Mouse (Mus musculus) retina, embryonic 14.5 days (tissue): ENCODE measurements at regions not wholly inside any gene's neighbourhood (a gene's known extent, or its start where the extent isn't known, plus 50 kb on each side); places are given as distances from the start of the nearest gene placed in this dataset.
"Not testable (repeated sequence)": the region's sequence is repeated elsewhere in the genome, so short reads cannot be mapped to it uniquely, and the experiment has no call there.

Experiments
- DNase-seq: peaks from one replicate; pipeline ENCODE4 v3.0.0-alpha.2; 2015; ENCODE audit warnings: low spot score

GRCm38 (mm10) chr8:39218716-39219115 lies 1456.2 kb upstream of the Adam24 start:
- no peak for DNase-seq

GRCm38 (mm10) chr8:39227239-39227638 lies 1447.6 kb upstream of the Adam24 start:
- no peak for DNase-seq

GRCm38 (mm10) chr8:39268970-39269497 lies 1405.8 kb upstream of the Adam24 start:
- no peak for DNase-seq

- DNase-seq, result peak; percentile 24
Observed at GRCm38 (mm10) chr8:39297548-39298306, 1377.2 kb upstream of the Adam24 start.

- DNase-seq, result no peak
Observed at GRCm38 (mm10) chr8:39303742-39304336, 1371.0 kb upstream of the Adam24 start.

GRCm38 (mm10) chr8:39313854-39314253 lies 1361.0 kb upstream of the Adam24 start:
- DNase-seq, result peak; percentile 29

- no peak for DNase-seq
Observed at GRCm38 (mm10) chr8:39315521-39316233, 1359.2 kb upstream of the Adam24 start.

- DNase-seq, result no peak
Observed at GRCm38 (mm10) chr8:39316234-39316568, 1358.7 kb upstream of the Adam24 start.

GRCm38 (mm10) chr8:39329378-39329777 lies 1345.5 kb upstream of the Adam24 start:
- DNase-seq, result no peak

- no peak for DNase-seq
Observed at GRCm38 (mm10) chr8:39344731-39345130, 1330.1 kb upstream of the Adam24 start.

- no peak for DNase-seq
Observed at GRCm38 (mm10) chr8:39346471-39346870, 1328.4 kb upstream of the Adam24 start.

- no peak for DNase-seq
Observed at GRCm38 (mm10) chr8:39348956-39349355, 1325.9 kb upstream of the Adam24 start.

- no peak for DNase-seq
Observed at GRCm38 (mm10) chr8:39355412-39355811, 1319.5 kb upstream of the Adam24 start.

GRCm38 (mm10) chr8:39357111-39357510 lies 1317.8 kb upstream of the Adam24 start:
- no peak for DNase-seq

GRCm38 (mm10) chr8:39357865-39358264 lies 1317.0 kb upstream of the Adam24 start:
- no peak for DNase-seq

GRCm38 (mm10) chr8:39366346-39366745 lies 1308.5 kb upstream of the Adam24 start:
- DNase-seq, result not testable (repeated sequence)
